Mouse (Mus musculus): Measurements from ENCODE around the gene Nwd1.

DNA sequence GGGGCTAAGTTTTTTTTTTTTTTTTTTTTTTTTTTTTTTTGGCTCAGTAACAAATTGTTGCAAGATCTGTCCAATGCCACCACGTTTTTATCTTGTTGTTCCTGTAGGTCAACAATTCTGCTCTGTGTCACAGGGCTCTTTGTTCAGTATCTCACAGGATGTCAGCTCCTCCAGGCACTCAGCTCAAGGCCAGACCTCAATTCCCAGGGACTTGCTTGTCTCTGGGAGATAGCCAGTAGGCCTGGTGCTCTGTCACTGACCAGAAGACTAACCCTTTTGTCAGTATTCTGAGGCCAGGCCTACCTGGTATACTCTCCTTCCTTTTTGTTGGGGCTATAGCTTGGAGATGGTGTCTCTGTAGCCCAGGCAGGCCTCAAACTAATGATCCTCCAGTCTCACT is 74.0 kb downstream of the Nwd1 start:
- TF ChIP-seq POLR2A (IDR thresholded peaks at IDR 0.05; ENCODE audit: control insufficient read depth, extremely low read depth, insufficient read depth, low read length, poor library complexity) (no peak), CTCF (IDR thresholded peaks at IDR 0.05; ENCODE audit: borderline replicate concordance, control insufficient read depth, extremely low read depth, insufficient read depth, low read length, poor library complexity) (no peak)

Data from thymus, adult 2 months (tissue).